Mouse (Mus musculus): ENCODE measurements around the gene Stat5a.

- TF ChIP-seq CTCF (IDR thresholded peaks at IDR 0.05; ENCODE audit: low read depth) (no peak), EP300 (IDR thresholded peaks at IDR 0.05; ENCODE audit: low read depth) (no peak)
Observed at GRCm38 (mm10) chr11:100927386-100927785, 68.2 kb downstream of the Stat5a start.
